Mouse (Mus musculus): ENCODE results near the gene Chrdl2. TPM values are rescaled to one million over a fixed set of nuclear protein-coding genes. Genes with fewer than 3 reads are reported as not detected.

Gene Chrdl2
- total RNA-seq, 2 experiments from 2014 or later: 0.36 TPM; not detected in 1

Other genes with a start within 250 kb of the Chrdl2 start
- not detected for gene Olfr521, start 242.7 kb upstream of the Chrdl2 start, total RNA-seq (2021)
- 1 to 10 TPM; 4.1 to 4.2 TPM for gene Neu3, start 177.8 kb upstream of the Chrdl2 start, total RNA-seq (2021)
- gene Xrra1, start 147.1 kb upstream of the Chrdl2 start, total RNA-seq (2021): not detected
- 10 to 100 TPM; 46.3 to 47.2 TPM for gene Spcs2, start 142.7 kb upstream of the Chrdl2 start, total RNA-seq (2021)
- 10 to 100 TPM in 1 of 2 experiments, 1 to 10 TPM in 1; 9.8 to 10.2 TPM for gene Rnf169, start 25.7 kb upstream of the Chrdl2 start, total RNA-seq (2021)
- gene Pold3, start 115.4 kb downstream of the Chrdl2 start, total RNA-seq (2021): 1 to 10 TPM; 9.4 to 9.8 TPM
- 1 to 10 TPM; 4.6 to 5.3 TPM for gene Lipt2, start 153.1 kb downstream of the Chrdl2 start, total RNA-seq (2021)
- 1 to 10 TPM; 1.0 to 1.1 TPM for gene Kcne3, start 170.3 kb downstream of the Chrdl2 start, total RNA-seq (2021)
- gene Pgm2l1, start 221.2 kb downstream of the Chrdl2 start, total RNA-seq (2021): 1 to 10 TPM; 5.6 to 7.7 TPM

Measured in heart, postnatal 25 days (tissue).